Mouse (Mus musculus) heart, embryonic 12.5 days (tissue): ENCODE results near the gene Dock2. TPM values are rescaled to one million over a fixed set of nuclear protein-coding genes. Genes with fewer than 3 reads are reported as not detected.
A peak's percentile ranks its signal among the peaks of the same experiment; 100 is the strongest.

Experiments
- ATAC-seq: fragments of 200-750 bp; cut with Nextera tagmentation; 2 replicates; pipeline ENCODE4 v1.8.0; 2017; ENCODE audit warnings: moderate TSS enrichment, moderate library complexity; ENCODE audit not compliant: insufficient number of reproducible peaks, low FRiP score
- H3K27ac ChIP-seq: fragments of 300-500 bp; sonication (generic); 2 replicates; pipeline ENCODE4 v1.5.1; 2016; ENCODE audit warnings: mild to moderate bottlenecking, moderate library complexity; ENCODE audit not compliant: poor library complexity, severe bottlenecking
- H3K27me3 ChIP-seq: fragments of 300-500 bp; sonication (generic); replicated peaks from 2 replicates; pipeline ENCODE4 v1.6.1; 2016; ENCODE audit warnings: mild to moderate bottlenecking, moderate library complexity
- H3K36me3 ChIP-seq: fragments of 300-500 bp; sonication (generic); 2 replicates; pipeline ENCODE4 v1.6.1; 2016; ENCODE audit warnings: mild to moderate bottlenecking, moderate library complexity
- H3K4me1 ChIP-seq: fragments of 300-500 bp; sonication (generic); replicated peaks from 2 replicates; pipeline ENCODE4 v1.6.1; 2016; ENCODE audit warnings: mild to moderate bottlenecking
- H3K4me2 ChIP-seq: fragments of 300-500 bp; sonication (generic); 2 replicates; pipeline ENCODE4 v1.6.1; 2016; ENCODE audit warnings: mild to moderate bottlenecking, moderate library complexity
- H3K4me3 ChIP-seq: fragments of 300-500 bp; sonication (generic); 2 replicates; pipeline ENCODE4 v1.5.1; 2016; ENCODE audit warnings: mild to moderate bottlenecking
- H3K9ac ChIP-seq: fragments of 300-500 bp; sonication (generic); 2 replicates; pipeline ENCODE4 v1.6.1; 2016; ENCODE audit warnings: mild to moderate bottlenecking, moderate library complexity
- H3K9me3 ChIP-seq: fragments of 300-500 bp; sonication (generic); replicated peaks from 2 replicates; pipeline ENCODE4 v1.6.1; 2016; ENCODE audit warnings: mild to moderate bottlenecking, moderate library complexity
- WGBS: fragments of 180-500 bp; shearing (Covaris S2); methylation state at CpG from one replicate; pipeline ENCODE4 v1.1.7; 2016; 5-methylcytosine and 5-hydroxymethylcytosine counted together
- polyA plus RNA-seq: library from polyadenylated mRNA; unstranded; fragments of >200 nt; fragmentation: Nextera tagmentation; extraction: Ambion mirVana; gene quantifications from 2 replicates; pipeline ENCODE4 v1.2.1, GENCODE M21; 2016

Gene Dock2
- polyA plus RNA-seq, 1 experiment from 2014 or later = 0.42 TPM

GRCm38 (mm10) chr11:34314534-34315379, 468.9 kb downstream of the Dock2 start, which contains the start of gene Fam196b:
Gene Fam196b (plus strand): TSS chr11:34314822.
- H3K36me3 ChIP-seq = no peaks in the 10 kb centered on the region
- H3K4me2 ChIP-seq = peak within 1 kb of the TSS; percentile 69
- H3K4me3 ChIP-seq = peak within 1 kb of the TSS; percentile 44
- H3K27ac ChIP-seq = no peak within 1 kb of the TSS
- 0 out of 2 replicates have a peak, but pooled peaks cover 6% of the 10 kb centered on the region for H3K4me1 ChIP-seq
- no peaks in the 10 kb centered on the region for H3K27me3 ChIP-seq
- no peak for ATAC-seq
- no peaks in the 10 kb centered on the region for H3K9me3 ChIP-seq
- 10% methylated on average over 13 of the region's 13 CpGs for WGBS
- peak within 1 kb of the TSS; percentile 35; the same call in 1 of the 2 replicates for H3K9ac ChIP-seq

GRCm38 (mm10) chr11:34312208-34312607, 471.5 kb downstream of the Dock2 start:
- WGBS = 74% methylated on average over 7 of the region's 7 CpGs
- Histone ChIP-seq H3K4me2 (no peak overlapping the region), H3K36me3 (no peaks in the 10 kb centered on the region), H3K27me3 (no peaks in the 10 kb centered on the region), H3K4me1 (0 out of 2 replicates have a peak, but pooled peaks cover 6% of the 10 kb centered on the region), H3K9ac (no peak overlapping the region), H3K27ac (no peak overlapping the region), H3K9me3 (no peaks in the 10 kb centered on the region), H3K4me3 (no peak overlapping the region)
- no peak for ATAC-seq

- 0 out of 2 replicates have a peak, but pooled peaks cover under 1% of the 10 kb centered on the region for H3K4me1 ChIP-seq
These were observed 472.0 kb downstream of the Dock2 start for GRCm38 (mm10) chr11:34311717-34312116.

GRCm38 (mm10) chr11:34309360-34309759, 474.3 kb downstream of the Dock2 start:
- Histone ChIP-seq H3K9me3 (no peaks in the 10 kb centered on the region), H3K36me3 (no peaks in the 10 kb centered on the region), H3K4me2 (no peak overlapping the region), H3K27ac (no peak overlapping the region), H3K27me3 (no peaks in the 10 kb centered on the region), H3K4me3 (no peak overlapping the region), H3K4me1 (no peaks in the 10 kb centered on the region), H3K9ac (no peak overlapping the region)
- no peak for ATAC-seq
- 70% methylated on average over 2 of the region's 2 CpGs for WGBS

More at GRCm38 (mm10) chr11:34311717-34312116, 472.0 kb downstream of the Dock2 start:
- no peak for ATAC-seq
- Histone ChIP-seq H3K27ac (no peak overlapping the region), H3K27me3 (no peaks in the 10 kb centered on the region), H3K9me3 (no peaks in the 10 kb centered on the region), H3K36me3 (no peaks in the 10 kb centered on the region), H3K4me3 (no peak overlapping the region), H3K4me2 (no peak overlapping the region), H3K9ac (no peak overlapping the region)
- WGBS = 45% methylated on average over 5 of the region's 5 CpGs

GRCm38 (mm10) chr11:34308731-34309130, 475.0 kb downstream of the Dock2 start:
- no peak overlapping the region for H3K9ac ChIP-seq
- 84% methylated on average over 3 of the region's 3 CpGs for WGBS
- ATAC-seq = no peak
- H3K36me3 ChIP-seq = no peaks in the 10 kb centered on the region
- H3K27me3 ChIP-seq = no peaks in the 10 kb centered on the region
- H3K27ac ChIP-seq = no peak overlapping the region
- H3K4me3 ChIP-seq = no peak overlapping the region
- H3K4me1 ChIP-seq = no peaks in the 10 kb centered on the region
- H3K9me3 ChIP-seq = no peaks in the 10 kb centered on the region
- no peak overlapping the region for H3K4me2 ChIP-seq

GRCm38 (mm10) chr11:34306231-34306630, 477.5 kb downstream of the Dock2 start:
- no peak for ATAC-seq

GRCm38 (mm10) chr11:34300064-34300463, 483.6 kb downstream of the Dock2 start:
- Histone ChIP-seq H3K9ac (no peak overlapping the region), H3K36me3 (no peaks in the 10 kb centered on the region), H3K4me1 (no peaks in the 10 kb centered on the region), H3K4me3 (no peak overlapping the region), H3K27ac (no peak overlapping the region), H3K27me3 (no peaks in the 10 kb centered on the region), H3K9me3 (no peaks in the 10 kb centered on the region), H3K4me2 (no peak overlapping the region)
- ATAC-seq = no peak
- 83% methylated on average over 7 of the region's 7 CpGs for WGBS

More at GRCm38 (mm10) chr11:34306231-34306630, 477.5 kb downstream of the Dock2 start:
- Histone ChIP-seq H3K9ac (no peak overlapping the region), H3K9me3 (no peaks in the 10 kb centered on the region), H3K27ac (no peak overlapping the region), H3K27me3 (no peaks in the 10 kb centered on the region), H3K4me3 (no peak overlapping the region), H3K36me3 (no peaks in the 10 kb centered on the region), H3K4me2 (no peak overlapping the region), H3K4me1 (no peaks in the 10 kb centered on the region)
- WGBS = 81% methylated on average over 3 of the region's 3 CpGs

- Histone ChIP-seq H3K4me2 (no peak overlapping the region), H3K27ac (no peak overlapping the region), H3K4me3 (no peak overlapping the region), H3K4me1 (no peaks in the 10 kb centered on the region), H3K27me3 (no peaks in the 10 kb centered on the region), H3K9ac (no peak overlapping the region), H3K36me3 (no peaks in the 10 kb centered on the region), H3K9me3 (no peaks in the 10 kb centered on the region)
- WGBS = 85% methylated on average over 1 of the region's 1 CpGs
- ATAC-seq = no peak
These were observed 484.1 kb downstream of the Dock2 start for GRCm38 (mm10) chr11:34299550-34299949.

GRCm38 (mm10) chr11:34297698-34298378, 485.9 kb downstream of the Dock2 start:
- Histone ChIP-seq H3K36me3 (no peaks in the 10 kb centered on the region), H3K4me3 (no peak overlapping the region), H3K4me1 (no peaks in the 10 kb centered on the region), H3K9ac (no peak overlapping the region), H3K9me3 (no peaks in the 10 kb centered on the region), H3K4me2 (no peak overlapping the region), H3K27me3 (no peaks in the 10 kb centered on the region), H3K27ac (no peak overlapping the region)
- 87% methylated on average over 5 of the region's 5 CpGs for WGBS
- no peak for ATAC-seq

GRCm38 (mm10) chr11:34291304-34291703, 492.4 kb downstream of the Dock2 start:
- 72% methylated on average over 3 of the region's 3 CpGs for WGBS

GRCm38 (mm10) chr11:34290708-34291107, 493.0 kb downstream of the Dock2 start:
- WGBS = 46% methylated on average over 2 of the region's 2 CpGs

More at GRCm38 (mm10) chr11:34291304-34291703, 492.4 kb downstream of the Dock2 start:
- H3K27ac ChIP-seq = no peak overlapping the region
- no peak for ATAC-seq
- H3K4me1 ChIP-seq = no peaks in the 10 kb centered on the region
- no peak overlapping the region for H3K4me3 ChIP-seq
- H3K36me3 ChIP-seq = no peaks in the 10 kb centered on the region
- H3K9ac ChIP-seq = no peak overlapping the region
- no peaks in the 10 kb centered on the region for H3K9me3 ChIP-seq
- no peaks in the 10 kb centered on the region for H3K27me3 ChIP-seq
- H3K4me2 ChIP-seq = no peak overlapping the region

More at GRCm38 (mm10) chr11:34290708-34291107, 493.0 kb downstream of the Dock2 start:
- Histone ChIP-seq H3K9ac (no peak overlapping the region), H3K36me3 (no peaks in the 10 kb centered on the region), H3K4me3 (no peak overlapping the region), H3K27me3 (0 out of 2 replicates have a peak, but pooled peaks cover 3% of the 10 kb centered on the region), H3K27ac (no peak overlapping the region), H3K9me3 (no peaks in the 10 kb centered on the region), H3K4me2 (no peak overlapping the region), H3K4me1 (no peaks in the 10 kb centered on the region)
- ATAC-seq = no peak
